Mouse (Mus musculus) liver, embryonic 13.5 days (tissue): ENCODE measurements around the gene Gdpd1. TPM values are rescaled to one million over a fixed set of nuclear protein-coding genes. Genes with fewer than 3 reads are reported as not detected.
"Not testable (repeated sequence)": the region's sequence is repeated elsewhere in the genome, so short reads cannot be mapped to it uniquely, and the experiment has no call there.

Experiments used
- ATAC-seq: fragments of 200-750 bp; cut with Nextera tagmentation; 2 replicates; pipeline ENCODE4 v1.8.0; 2017; ENCODE audit warnings: low read depth, mild to moderate bottlenecking, moderate number of reproducible peaks, moderate library complexity
- DNase-seq: peaks from one replicate; pipeline ENCODE4 v3.0.0; 2022
- H3K27ac ChIP-seq: fragments of 300-500 bp; sonication (generic); 2 replicates; pipeline ENCODE4 v1.5.1; 2015; ENCODE audit warnings: moderate library complexity, mild to moderate bottlenecking, inconsistent platforms
- H3K27me3 ChIP-seq: fragments of 300-500 bp; sonication (generic); 2 replicates; pipeline ENCODE4 v1.6.1; 2015; ENCODE audit warnings: mild to moderate bottlenecking, inconsistent platforms
- H3K36me3 ChIP-seq: fragments of 300-500 bp; sonication (generic); 2 replicates; pipeline ENCODE4 v1.6.1; 2015; ENCODE audit warnings: mild to moderate bottlenecking, inconsistent platforms
- H3K4me1 ChIP-seq: fragments of 300-500 bp; sonication (generic); replicated peaks from 2 replicates; pipeline ENCODE4 v1.6.1; 2015; ENCODE audit warnings: inconsistent platforms
- H3K4me2 ChIP-seq: fragments of 300-500 bp; sonication (generic); 2 replicates; pipeline ENCODE4 v1.6.1; 2015; ENCODE audit warnings: inconsistent platforms, mild to moderate bottlenecking, moderate library complexity
- H3K4me3 ChIP-seq: fragments of 300-500 bp; sonication (generic); replicated peaks from 2 replicates; pipeline ENCODE4 v1.5.1; 2015; ENCODE audit warnings: mild to moderate bottlenecking, inconsistent platforms
- H3K9ac ChIP-seq: fragments of 300-500 bp; sonication (generic); 2 replicates; pipeline ENCODE4 v1.6.1; 2015; ENCODE audit warnings: mild to moderate bottlenecking, inconsistent platforms
- H3K9me3 ChIP-seq: fragments of 300-500 bp; sonication (generic); replicated peaks from 2 replicates; pipeline ENCODE4 v1.6.1; 2016; ENCODE audit warnings: inconsistent platforms
- WGBS: fragments of 180-500 bp; shearing (Covaris S2); methylation state at CpG from one replicate; pipeline ENCODE4 v1.1.7; 2015; ENCODE audit not compliant: insufficient replicate concordance; 5-methylcytosine and 5-hydroxymethylcytosine counted together
- polyA plus RNA-seq: library from polyadenylated mRNA; unstranded; fragments of >200 nt; fragmentation: Nextera tagmentation; extraction: Ambion mirVana; gene quantifications from 2 replicates; pipeline ENCODE4 v1.2.1, GENCODE M21; 2015

Gene Gdpd1
- polyA plus RNA-seq, 1 experiment from 2014 or later = 5.7 TPM

DNA sequence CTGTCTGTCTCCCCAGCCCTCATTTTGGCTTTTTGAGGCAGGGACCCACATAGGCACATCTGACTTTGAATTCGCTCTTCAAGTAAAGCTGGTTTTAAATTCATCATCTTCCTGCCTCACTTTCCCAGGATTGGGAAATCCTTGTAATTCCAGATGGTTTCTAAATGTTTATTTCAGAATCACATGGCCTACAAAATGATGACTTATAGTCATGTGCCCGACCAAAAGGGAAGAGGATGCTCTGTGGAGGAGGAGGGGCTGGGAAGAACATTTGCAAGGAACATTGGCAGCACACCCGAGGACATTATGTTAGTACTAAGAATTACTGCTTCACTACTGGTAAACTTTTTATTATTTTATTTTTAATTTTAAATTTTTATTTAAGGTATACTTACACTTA, 48.5 kb downstream of the Gdpd1 start:
- H3K27ac ChIP-seq = no peak overlapping the region

DNA sequence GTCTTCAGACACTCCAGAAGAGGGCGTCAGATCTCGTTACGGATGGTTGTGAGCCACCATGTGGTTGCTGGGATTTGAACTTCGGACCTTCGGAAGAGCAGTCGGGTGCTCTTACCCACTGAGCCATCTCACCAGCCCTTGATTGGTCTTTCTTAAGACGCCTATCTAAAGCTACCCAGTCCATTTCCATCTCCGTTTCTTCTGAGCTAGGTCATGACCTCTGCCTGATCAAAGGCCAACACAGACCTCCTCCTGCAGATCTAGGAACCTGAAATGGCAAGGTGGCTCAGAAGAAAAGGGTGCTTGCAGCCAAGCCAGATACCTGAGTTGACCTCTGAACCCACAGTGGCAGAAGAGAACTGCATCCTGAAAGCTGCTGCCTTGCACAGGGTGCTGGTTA, 50.6 kb downstream of the Gdpd1 start:
- not testable (repeated sequence) for H3K27ac ChIP-seq, H3K36me3 ChIP-seq, H3K4me1 ChIP-seq, H3K9me3 ChIP-seq, H3K4me2 ChIP-seq, H3K4me3 ChIP-seq, H3K27me3 ChIP-seq, ATAC-seq, DNase-seq, H3K9ac ChIP-seq
- WGBS = 74% methylated on average over 8 of the region's 8 CpGs

More for the DNA sequence above, 48.5 kb downstream of the Gdpd1 start:
- Histone ChIP-seq H3K4me2 (no peak overlapping the region), H3K9me3 (0 out of 2 replicates have a peak, but pooled peaks cover 2% of the 10 kb centered on the region), H3K36me3 (no peaks in the 10 kb centered on the region), H3K4me3 (no peak overlapping the region), H3K27me3 (no peaks in the 10 kb centered on the region), H3K9ac (no peak overlapping the region), H3K4me1 (no peaks in the 10 kb centered on the region)
- DNase-seq (no peak), ATAC-seq (no peak)
- WGBS = 50% methylated on average over 3 of the region's 3 CpGs

DNA sequence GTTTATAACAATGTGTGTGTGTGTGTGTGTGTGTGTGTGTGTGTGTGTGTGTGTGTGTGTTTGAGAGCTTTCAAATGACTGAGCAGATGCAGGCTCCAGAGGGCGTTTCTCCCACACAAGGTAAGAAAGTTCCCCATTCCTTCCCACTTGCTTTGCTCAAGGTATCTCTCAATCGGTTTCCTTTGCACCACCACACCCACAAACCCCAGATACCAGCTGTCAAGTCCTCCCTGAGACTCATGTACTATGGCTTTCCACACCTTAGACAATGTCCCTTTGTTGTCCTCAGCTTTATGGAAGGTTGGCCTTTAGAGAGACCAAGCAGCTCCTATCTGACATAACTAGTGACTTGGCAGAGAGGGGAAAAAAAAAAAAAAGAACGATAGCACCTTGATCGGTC, 51.1 kb downstream of the Gdpd1 start:
- ATAC-seq (no peak), DNase-seq (no peak)

DNA sequence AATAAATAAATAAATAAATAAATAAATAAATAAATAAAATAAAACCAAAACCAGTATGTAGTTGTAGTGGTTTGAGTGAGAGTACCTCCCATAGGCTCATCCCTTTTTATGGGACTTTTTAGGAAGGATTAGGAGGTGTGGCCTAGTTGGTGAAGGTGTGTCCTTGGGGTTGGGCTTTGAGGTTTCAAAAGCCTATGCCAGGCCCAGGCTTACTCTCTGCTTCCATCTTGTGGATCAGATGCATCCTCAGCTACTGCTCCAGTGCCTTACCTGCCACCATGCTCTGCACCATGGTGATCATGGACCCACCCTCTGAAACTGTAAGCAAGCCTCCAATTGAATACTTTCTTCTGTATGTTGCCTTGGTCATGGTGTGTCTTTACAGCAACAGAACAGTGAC, 52.3 kb downstream of the Gdpd1 start:
- no peak overlapping the region for H3K4me2 ChIP-seq
- 0 out of 2 replicates have a peak, but pooled peaks cover 2% of the 10 kb centered on the region for H3K9me3 ChIP-seq
- no peak overlapping the region for H3K9ac ChIP-seq
- no peaks in the 10 kb centered on the region for H3K36me3 ChIP-seq
- H3K27ac ChIP-seq = no peak overlapping the region
- no peak overlapping the region for H3K4me3 ChIP-seq
- no peaks in the 10 kb centered on the region for H3K4me1 ChIP-seq
- DNase-seq = no peak
- no peaks in the 10 kb centered on the region for H3K27me3 ChIP-seq
- no peak for ATAC-seq

More for the DNA sequence above, 51.1 kb downstream of the Gdpd1 start:
- Histone ChIP-seq H3K9me3 (0 out of 2 replicates have a peak, but pooled peaks cover 2% of the 10 kb centered on the region), H3K4me1 (no peaks in the 10 kb centered on the region), H3K4me2 (no peak overlapping the region), H3K4me3 (no peak overlapping the region), H3K27ac (no peak overlapping the region), H3K36me3 (no peaks in the 10 kb centered on the region), H3K27me3 (no peaks in the 10 kb centered on the region), H3K9ac (no peak overlapping the region)
- 36% methylated on average over 4 of the region's 4 CpGs for WGBS

DNA sequence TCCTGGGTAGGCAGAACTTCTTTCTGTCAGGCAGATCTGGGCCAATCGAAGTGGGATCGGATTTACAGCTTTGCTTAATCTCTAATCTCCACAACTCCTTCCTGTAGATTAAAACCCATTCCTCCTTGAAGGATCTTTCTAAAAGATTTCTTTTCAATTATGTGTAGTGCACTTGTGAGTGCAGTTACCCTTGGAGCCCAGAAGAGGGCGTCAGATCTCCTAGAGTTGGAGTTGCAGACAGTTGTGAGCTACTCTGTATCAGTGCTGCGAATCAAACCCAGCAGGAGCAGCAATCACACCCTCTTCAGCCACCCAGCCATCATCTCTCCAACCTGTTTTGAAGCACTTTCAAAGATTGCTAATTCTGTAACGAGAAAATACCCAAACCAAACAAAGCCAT, 53.4 kb downstream of the Gdpd1 start:
- no peaks in the 10 kb centered on the region for H3K4me1 ChIP-seq
- no peaks in the 10 kb centered on the region for H3K36me3 ChIP-seq
- ATAC-seq (no peak), DNase-seq (no peak)
- no peak overlapping the region for H3K4me2 ChIP-seq
- no peak overlapping the region for H3K9ac ChIP-seq
- WGBS = 74% methylated on average over 5 of the region's 5 CpGs
- no peak overlapping the region for H3K27ac ChIP-seq
- 0 out of 2 replicates have a peak, but pooled peaks cover 2% of the 10 kb centered on the region for H3K9me3 ChIP-seq
- H3K4me3 ChIP-seq = no peak overlapping the region
- no peaks in the 10 kb centered on the region for H3K27me3 ChIP-seq

DNA sequence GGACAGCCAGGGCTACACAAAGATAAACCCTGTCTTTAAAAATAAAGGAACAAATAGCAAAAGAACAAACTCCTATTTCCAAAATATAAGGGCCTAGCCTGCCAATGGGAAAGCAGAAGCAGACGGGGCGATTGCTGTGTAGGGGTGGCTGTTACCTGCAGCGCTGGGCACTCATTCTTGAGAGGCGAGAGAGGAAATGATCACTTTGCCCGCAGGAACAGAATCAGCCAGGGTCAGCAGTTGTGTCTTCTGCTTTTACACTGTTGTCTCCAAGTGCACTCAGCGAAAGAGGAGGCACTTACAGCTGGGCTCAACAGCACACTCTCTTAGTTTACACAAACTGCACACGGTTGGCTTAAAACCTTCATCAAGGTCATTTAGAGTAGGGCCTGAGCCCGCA, 54.4 kb downstream of the Gdpd1 start:
- WGBS = 79% methylated on average over 8 of the region's 8 CpGs
- no peak for ATAC-seq

DNA sequence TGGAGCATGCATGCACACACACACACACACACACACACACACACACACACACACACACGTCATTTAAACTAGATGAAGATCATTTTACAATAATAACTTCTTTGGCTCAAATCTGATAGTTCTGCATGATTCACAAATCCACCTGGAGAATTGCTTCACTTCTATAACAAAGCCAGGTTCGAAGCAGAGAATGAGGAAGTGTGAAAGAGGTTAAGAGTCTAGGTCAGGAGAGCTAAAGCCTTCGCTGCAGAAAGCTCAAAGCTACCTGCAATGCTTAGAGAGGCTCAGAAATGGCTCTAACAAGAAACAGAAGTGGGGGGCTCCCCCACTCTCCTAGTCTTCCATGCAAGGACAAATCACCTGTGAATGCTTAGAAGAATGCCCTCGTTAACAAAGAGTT, 55.8 kb downstream of the Gdpd1 start:
- WGBS = 52% methylated on average over 4 of the region's 4 CpGs
- Histone ChIP-seq H3K4me3 (no peak overlapping the region), H3K4me1 (no peaks in the 10 kb centered on the region), H3K4me2 (no peak overlapping the region), H3K36me3 (no peaks in the 10 kb centered on the region), H3K9ac (no peak overlapping the region), H3K9me3 (0 out of 2 replicates have a peak, but pooled peaks cover 2% of the 10 kb centered on the region), H3K27ac (no peak overlapping the region), H3K27me3 (no peaks in the 10 kb centered on the region)
- no peak for DNase-seq
- ATAC-seq = no peak

More for the DNA sequence above, 54.4 kb downstream of the Gdpd1 start:
- Histone ChIP-seq H3K9ac (no peak overlapping the region), H3K36me3 (no peaks in the 10 kb centered on the region), H3K27ac (no peak overlapping the region), H3K4me1 (no peaks in the 10 kb centered on the region), H3K27me3 (no peaks in the 10 kb centered on the region), H3K9me3 (0 out of 2 replicates have a peak, but pooled peaks cover 2% of the 10 kb centered on the region), H3K4me3 (no peak overlapping the region), H3K4me2 (no peak overlapping the region)
- no peak for DNase-seq

DNA sequence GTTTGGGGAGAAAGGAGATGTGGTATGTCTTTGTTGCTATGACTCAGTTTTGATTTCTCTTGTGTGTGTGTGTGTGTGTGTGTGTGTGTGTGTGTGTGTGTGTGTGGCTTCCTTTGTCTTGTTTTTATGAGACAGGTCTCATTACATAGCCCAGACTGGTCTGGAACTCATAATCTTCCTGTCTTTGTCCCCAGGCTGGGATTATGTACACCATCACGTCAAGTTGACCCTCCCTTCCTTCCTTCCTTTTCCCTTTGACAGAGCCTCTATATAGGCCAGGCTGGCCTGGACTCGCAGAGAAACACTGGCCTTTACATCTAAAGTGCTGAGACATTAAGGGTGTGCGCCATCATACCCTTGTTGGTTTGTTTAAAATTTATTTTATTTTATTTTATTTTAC, 58.2 kb downstream of the Gdpd1 start:
- no peaks in the 10 kb centered on the region for H3K9me3 ChIP-seq
- no peak overlapping the region for H3K27ac ChIP-seq
- no peak for DNase-seq

DNA sequence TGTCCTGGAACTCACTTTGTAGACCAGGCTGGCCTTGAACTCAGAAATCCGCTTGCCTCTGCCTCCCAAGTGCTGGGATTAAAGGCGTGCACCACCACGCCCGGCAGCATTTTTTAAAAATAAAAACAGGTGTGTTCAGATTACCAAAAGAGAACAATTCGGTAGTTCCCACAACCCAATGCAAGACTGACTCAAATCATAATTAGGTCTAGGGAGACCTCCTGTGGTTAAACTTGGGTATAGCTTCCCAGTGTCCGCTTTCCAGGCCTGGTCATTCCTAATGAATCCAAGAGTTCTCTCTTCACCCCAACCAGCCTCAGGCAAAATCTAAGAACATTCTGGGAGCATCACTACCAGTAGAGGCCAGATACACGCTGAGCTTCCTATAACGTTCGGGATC, 63.4 kb downstream of the Gdpd1 start:
- no peak for DNase-seq
- no peak overlapping the region for H3K4me3 ChIP-seq
- H3K9me3 ChIP-seq = no peaks in the 10 kb centered on the region
- no peaks in the 10 kb centered on the region for H3K4me1 ChIP-seq
- H3K36me3 ChIP-seq = no peaks in the 10 kb centered on the region
- H3K9ac ChIP-seq = no peak overlapping the region
- no peak overlapping the region for H3K4me2 ChIP-seq
- whole genome bisulfite sequencing = 16% methylated on average over 9 of the region's 9 CpGs
- no peak overlapping the region for H3K27ac ChIP-seq
- no peak for ATAC-seq
- no peaks in the 10 kb centered on the region for H3K27me3 ChIP-seq

More for the DNA sequence above, 58.2 kb downstream of the Gdpd1 start:
- H3K4me2 ChIP-seq = no peak overlapping the region
- H3K36me3 ChIP-seq = no peaks in the 10 kb centered on the region
- no peak overlapping the region for H3K4me3 ChIP-seq
- no peaks in the 10 kb centered on the region for H3K4me1 ChIP-seq
- 44% methylated on average over 3 of the region's 3 CpGs for WGBS
- ATAC-seq = no peak
- H3K9ac ChIP-seq = no peak overlapping the region
- no peaks in the 10 kb centered on the region for H3K27me3 ChIP-seq

DNA sequence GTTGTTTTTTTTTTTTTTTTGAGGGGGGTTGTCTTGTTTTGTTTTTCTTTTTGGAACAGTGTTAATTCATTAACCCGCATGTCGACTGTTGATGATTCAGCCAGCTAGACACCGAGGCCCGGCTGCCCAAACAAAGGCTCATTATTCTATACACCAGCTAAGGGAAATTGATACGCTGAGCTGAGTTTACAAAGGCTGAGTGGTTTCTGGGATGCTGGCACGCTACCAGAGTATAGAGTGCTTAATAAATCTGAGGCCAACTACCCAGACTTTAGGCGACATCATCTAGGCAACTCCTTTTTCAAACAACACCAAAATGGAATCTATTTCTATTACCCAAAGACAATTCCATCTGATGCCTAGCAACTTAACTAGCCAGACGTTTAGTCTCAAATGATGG, 66.5 kb downstream of the Gdpd1 start:
- H3K36me3 ChIP-seq = no peaks in the 10 kb centered on the region
- no peak overlapping the region for H3K27ac ChIP-seq
- DNase-seq = no peak
- no peak overlapping the region for H3K4me3 ChIP-seq
- 73% methylated on average over 8 of the region's 8 CpGs for WGBS
- H3K4me1 ChIP-seq = no peaks in the 10 kb centered on the region
- H3K27me3 ChIP-seq = no peaks in the 10 kb centered on the region
- H3K9me3 ChIP-seq = no peaks in the 10 kb centered on the region
- H3K4me2 ChIP-seq = no peak overlapping the region
- no peak overlapping the region for H3K9ac ChIP-seq
- ATAC-seq = no peak

DNA sequence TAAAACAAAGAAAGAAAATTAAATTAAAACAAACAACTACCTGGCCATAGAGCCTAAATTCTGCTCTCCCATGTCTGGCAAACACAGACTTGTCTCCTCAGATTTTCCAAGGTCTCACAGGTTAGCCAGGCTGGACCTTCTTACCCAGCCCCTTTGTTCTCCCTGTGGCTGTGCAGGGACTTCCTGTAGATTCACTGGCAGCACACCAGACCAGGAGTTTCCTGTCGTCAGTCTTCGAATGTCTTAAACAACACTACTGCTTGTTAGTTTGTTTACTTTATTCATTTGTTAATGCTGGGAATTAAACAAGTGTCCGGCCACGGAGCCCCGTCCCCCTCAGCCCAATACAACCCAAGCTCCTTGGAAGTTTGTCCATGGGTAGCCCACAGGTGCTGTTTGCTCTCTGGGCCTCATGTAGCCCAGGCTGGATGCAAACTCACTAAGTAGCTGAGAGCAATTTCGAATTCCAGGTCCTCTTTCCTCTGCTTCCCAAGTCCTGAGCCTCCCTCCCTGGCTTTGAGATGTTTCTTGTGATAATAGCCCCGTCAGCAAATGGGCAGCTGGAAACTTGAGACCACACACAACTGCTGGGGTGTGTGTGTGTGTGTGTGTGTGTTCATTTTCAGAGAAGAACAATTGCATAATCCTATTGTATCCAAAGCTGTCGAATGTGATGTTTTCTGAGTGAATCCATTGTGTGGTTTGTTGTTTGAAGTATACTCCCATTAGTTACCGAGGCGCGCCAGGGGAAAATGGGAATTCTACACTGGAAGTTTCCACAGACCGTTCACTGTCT, 68.7 kb downstream of the Gdpd1 start:
- no peak overlapping the region for H3K27ac ChIP-seq
- 47% methylated on average over 12 of the region's 12 CpGs for WGBS
- DNase-seq = no peak

More for the DNA sequence above, 68.7 kb downstream of the Gdpd1 start:
- no peak for ATAC-seq
- no peak overlapping the region for H3K9ac ChIP-seq
- H3K36me3 ChIP-seq = no peaks in the 10 kb centered on the region
- no peaks in the 10 kb centered on the region for H3K27me3 ChIP-seq
- no peaks in the 10 kb centered on the region for H3K4me1 ChIP-seq
- H3K9me3 ChIP-seq = no peaks in the 10 kb centered on the region
- no peak overlapping the region for H3K4me3 ChIP-seq
- no peak overlapping the region for H3K4me2 ChIP-seq
